Mouse (Mus musculus) liver, embryonic 14.5 days (tissue): ENCODE results near the gene Ift140. TPM values are rescaled to one million over a fixed set of nuclear protein-coding genes. Genes with fewer than 3 reads are reported as not detected.

ENCODE experiments used
- ATAC-seq: fragments of 200-750 bp; cut with Nextera tagmentation; 2 replicates; pipeline ENCODE4 v1.8.0; 2017; ENCODE audit warnings: moderate number of reproducible peaks, mild to moderate bottlenecking, moderate library complexity; ENCODE audit not compliant: insufficient read depth
- DNase-seq, 3 experiments: peaks; one replicate each; pipeline ENCODE4 v3.0.0-alpha.2; 2012 to 2013; ENCODE audit warnings: low read depth in 3 of 3, low spot score in 3 of 3
- H3K27ac ChIP-seq: fragments of 300-500 bp; sonication (generic); 2 replicates; pipeline ENCODE4 v1.5.1; 2014; ENCODE audit warnings: moderate library complexity, mild to moderate bottlenecking, control low read depth, inconsistent platforms
- H3K27me3 ChIP-seq: fragments of 300-500 bp; sonication (generic); 2 replicates; pipeline ENCODE4 v1.6.1; 2014; ENCODE audit warnings: mild to moderate bottlenecking, low read length, moderate library complexity; ENCODE audit not compliant: control insufficient read depth, insufficient read depth
- H3K36me3 ChIP-seq: fragments of 300-500 bp; sonication (generic); replicated peaks from 2 replicates; pipeline ENCODE4 v1.6.1; 2014; ENCODE audit warnings: low read depth; ENCODE audit not compliant: control insufficient read depth, insufficient read depth
- H3K4me1 ChIP-seq, 2 experiments: fragments of 200-500 bp in 1 of 2; fragments of 300-500 bp in 1 of 2; sonication (generic) in 1 of 2; replicated peaks; 2 replicates each; pipeline ENCODE4 v1.6.1; 2012 to 2014; ENCODE audit warnings: antibody characterized with exemption in 1 of 2, inconsistent platforms in 1 of 2, low read length in 1 of 2; ENCODE audit not compliant: control insufficient read depth in 2 of 2, insufficient read depth in 2 of 2
- H3K4me2 ChIP-seq: fragments of 300-500 bp; sonication (generic); 2 replicates; pipeline ENCODE4 v1.6.1; 2014; ENCODE audit warnings: low read depth, mild to moderate bottlenecking, control low read depth, moderate library complexity
- H3K4me3 ChIP-seq, 2 experiments: fragments of 200-500 bp in 1 of 2; fragments of 300-500 bp in 1 of 2; sonication (generic) in 1 of 2; 2 replicates each; pipeline ENCODE4 v1.5.1; 2012 to 2014; ENCODE audit warnings: low read depth in 2 of 2, low read length in 2 of 2, mild to moderate bottlenecking in 2 of 2, control low read depth in 1 of 2, inconsistent platforms in 1 of 2, moderate library complexity in 1 of 2; ENCODE audit not compliant: insufficient read depth in 1 of 2
- H3K9ac ChIP-seq: fragments of 300-500 bp; sonication (generic); replicated peaks from 2 replicates; pipeline ENCODE4 v1.6.1; 2014; ENCODE audit warnings: mild to moderate bottlenecking, control low read depth, moderate library complexity
- H3K9me3 ChIP-seq: fragments of 300-500 bp; sonication (generic); 2 replicates; pipeline ENCODE4 v1.6.1; 2016; ENCODE audit warnings: low read length, mixed read lengths; ENCODE audit not compliant: control insufficient read depth
- CTCF ChIP-seq: IDR thresholded peaks from 2 replicates; pipeline ENCODE4 v1.5.1; 2016; ENCODE audit warnings: antibody characterized with exemption, low read depth, control low read depth
- EP300 ChIP-seq: IDR thresholded peaks from 2 replicates; pipeline ENCODE4 v1.6.1; 2016; ENCODE audit warnings: antibody characterized with exemption, low read depth
- WGBS: fragments of 180-500 bp; shearing (Covaris S2); extraction: QIAGEN DNeasy Blood & Tissue Kit; methylation state at CpG from one replicate; pipeline ENCODE4 v1.1.7; 2014; ENCODE audit not compliant: insufficient replicate concordance; 5-methylcytosine and 5-hydroxymethylcytosine counted together
- polyA plus RNA-seq, 2 experiments: library from polyadenylated mRNA; depleted of rRNA in 1 of 2; stranded (reverse) in 1 of 2; unstranded in 1 of 2; fragments of >200 nt; fragmentation: Nextera tagmentation in 1 of 2; extraction: Ambion mirVana in 1 of 2; gene quantifications; 2 replicates each; pipeline versions ENCODE4 v1.2.1 to v1.2.3; 2012 to 2014

Gene Ift140
- polyA plus RNA-seq, 2 experiments, result 61.2 to 124 TPM

DNA sequence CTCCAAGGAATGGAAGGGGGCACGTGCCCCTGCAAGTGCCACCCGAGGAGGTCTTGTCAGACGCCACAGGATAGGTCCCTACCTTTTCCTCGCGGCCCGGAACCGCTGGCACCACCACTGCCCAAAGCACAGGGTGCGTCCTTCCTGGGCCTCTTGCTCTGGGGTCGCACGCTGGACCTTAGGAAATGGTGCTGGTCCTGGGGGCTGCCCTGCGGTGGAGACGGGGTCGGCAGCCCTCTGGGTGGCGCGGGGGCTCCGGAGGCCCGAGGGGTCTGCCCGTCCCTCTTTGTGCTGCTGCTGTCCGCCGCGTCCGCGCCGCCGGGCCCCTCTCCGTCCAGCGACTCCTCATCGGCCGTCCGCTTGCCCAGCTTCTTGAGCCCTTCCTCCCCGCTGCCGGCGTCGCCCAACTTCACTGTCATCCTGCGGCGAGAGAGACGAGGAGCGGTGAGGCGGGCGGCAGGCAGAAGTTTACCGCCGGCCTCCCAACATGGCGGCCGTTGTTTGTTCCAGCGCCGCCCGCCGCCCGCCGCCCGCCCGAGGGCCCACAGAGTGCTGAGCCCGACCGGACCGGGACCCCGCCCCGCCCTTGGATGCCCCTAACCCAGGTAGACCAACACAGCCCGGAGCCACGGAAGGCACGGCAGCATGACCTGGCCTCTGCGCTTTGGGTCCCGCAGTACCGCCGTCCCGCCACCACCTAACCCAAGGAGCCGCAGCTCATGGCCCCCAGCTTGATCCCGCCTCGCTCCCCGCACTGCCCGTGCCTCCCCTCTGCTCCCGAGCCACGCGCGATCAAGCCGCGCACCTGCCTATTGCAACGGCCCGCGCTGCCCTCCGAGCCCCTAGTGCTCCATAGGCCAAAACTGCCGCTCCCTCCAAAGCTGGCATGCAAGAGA lies 2.0 kb upstream of the Ift140 start:
- H3K27me3 ChIP-seq, result no peaks in the 10 kb centered on the region
- H3K27ac ChIP-seq, result peak overlapping the region; percentile 86
- no peaks in the 10 kb centered on the region for H3K9me3 ChIP-seq
- DNase-seq (peak in 2 of 3 experiments; percentile 17 to 19), ATAC-seq (no peak)
- H3K36me3 ChIP-seq, result peaks cover 34% of the 10 kb centered on the region
- peak overlapping the region; percentile 98 for H3K9ac ChIP-seq
- peak overlapping the region; percentile 94 to 99 for H3K4me3 ChIP-seq
- TF ChIP-seq CTCF (no peak), EP300 (no peak)
- whole genome bisulfite sequencing, result under 1% methylated on average over 72 of the region's 81 CpGs
- peak overlapping the region; percentile 79 for H3K4me2 ChIP-seq
- H3K4me1 ChIP-seq, result peaks cover 4 to 7% of the 10 kb centered on the region in 2 experiments

DNA sequence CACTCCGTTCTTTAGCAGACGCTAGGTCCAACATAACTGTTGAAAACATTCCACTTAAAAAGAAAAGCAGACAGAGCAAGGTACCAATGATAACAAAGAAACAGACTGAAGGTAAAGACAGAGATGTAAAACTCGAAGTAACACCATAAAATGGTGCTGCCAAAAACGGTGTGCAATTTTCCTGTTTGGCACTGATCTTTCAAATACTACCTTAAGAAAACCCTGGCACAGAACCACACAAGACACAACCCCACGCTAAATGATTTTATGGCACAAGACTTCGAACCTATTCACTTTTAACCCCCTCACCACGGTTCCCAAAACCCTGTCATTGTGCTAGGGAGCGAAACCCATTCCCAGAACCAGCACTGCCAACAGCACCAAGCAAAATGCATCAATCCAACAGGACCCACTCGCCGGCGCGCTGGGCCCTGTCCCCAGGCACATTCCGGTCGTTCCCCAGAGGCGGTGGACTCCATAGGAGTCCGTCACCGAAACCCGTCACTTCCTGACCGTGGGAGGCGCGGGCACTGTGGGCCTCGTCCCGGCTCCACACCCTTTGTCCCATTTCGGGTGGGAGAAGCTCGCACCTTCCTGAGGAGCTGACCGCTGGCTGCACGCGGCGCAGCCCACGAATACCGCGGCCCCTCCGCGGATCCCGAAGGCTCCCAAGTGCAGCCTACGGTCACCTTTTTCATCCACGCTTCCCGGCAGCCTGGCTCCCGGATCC lies 879 bp upstream of the Ift140 start:
- no peaks in the 10 kb centered on the region for H3K9me3 ChIP-seq
- peak overlapping the region; percentile 86 for H3K27ac ChIP-seq
- TF ChIP-seq CTCF (no peak), EP300 (no peak)
- no peaks in the 10 kb centered on the region for H3K27me3 ChIP-seq
- WGBS, result under 1% methylated on average over 39 of the region's 39 CpGs
- peak overlapping the region; percentile 94 to 99 for H3K4me3 ChIP-seq
- DNase-seq (peak in 2 of 3 experiments; percentile 24 to 37), ATAC-seq (peak; percentile 3; the same call in 1 of the 2 replicates)
- H3K36me3 ChIP-seq, result peaks cover 29% of the 10 kb centered on the region
- peak overlapping the region; percentile 98 for H3K9ac ChIP-seq
- H3K4me1 ChIP-seq, result peaks cover 4 to 7% of the 10 kb centered on the region in 2 experiments
- H3K4me2 ChIP-seq, result peak overlapping the region; percentile 79

DNA sequence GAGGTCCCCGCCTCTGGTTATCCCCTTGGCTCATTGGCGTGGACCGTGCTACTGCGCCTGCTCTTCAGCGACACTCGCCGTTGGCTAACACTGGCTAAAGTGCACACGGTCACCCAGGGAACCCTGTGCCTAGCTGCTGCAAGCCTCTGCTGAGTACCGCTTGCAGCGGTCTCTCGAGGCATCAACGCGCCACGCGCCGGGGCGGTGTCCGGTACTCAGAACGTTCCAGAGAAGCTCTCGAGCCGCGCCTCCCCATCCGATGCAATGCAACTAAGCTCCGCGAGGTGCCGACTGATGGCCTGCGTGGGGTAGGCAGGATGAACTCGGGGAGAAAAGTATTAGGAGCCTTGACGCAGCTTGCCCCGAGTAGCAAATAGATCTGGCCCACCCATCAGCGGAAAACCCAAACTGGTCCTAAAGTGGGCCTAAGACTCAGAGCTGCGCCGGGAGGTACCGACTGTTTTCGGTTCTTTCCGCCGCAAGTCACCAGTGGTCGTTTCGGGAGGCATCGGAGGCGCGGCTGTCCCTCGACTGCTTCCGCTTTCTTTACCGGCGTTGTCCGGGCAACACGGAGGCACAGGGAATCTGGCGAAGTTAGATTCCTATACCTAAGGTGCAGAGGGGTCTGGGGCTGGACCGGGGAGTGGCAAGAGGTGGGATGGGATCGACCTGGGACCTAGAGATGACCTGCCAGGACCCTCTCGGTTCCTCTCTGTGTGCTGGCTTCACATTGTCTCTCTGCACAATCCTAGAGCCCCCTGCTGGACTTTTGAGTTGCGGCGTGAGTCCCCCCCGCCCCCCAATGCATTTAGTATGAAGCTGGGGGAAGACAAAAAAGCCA lies 627 bp downstream of the Ift140 start:
- ATAC-seq, result peak; percentile 82
- Histone ChIP-seq H3K9me3 (no peaks in the 10 kb centered on the region), H3K36me3 (peaks cover 16% of the 10 kb centered on the region), H3K4me3 (peak overlapping the region; percentile 76 to 99), H3K9ac (peak overlapping the region; percentile 72), H3K4me1 (peaks cover 4 to 7% of the 10 kb centered on the region in 2 experiments), H3K4me2 (peak overlapping the region; percentile 94), H3K27ac (peak overlapping the region; percentile 86), H3K27me3 (no peaks in the 10 kb centered on the region)
- peak; percentile 81 to 86 (median 82) for DNase-seq
- under 1% methylated on average over 55 of the region's 55 CpGs for WGBS
- TF ChIP-seq CTCF (peak; percentile 59), EP300 (no peak)

- no peak overlapping the region for H3K4me2 ChIP-seq
- H3K27me3 ChIP-seq, result no peaks in the 10 kb centered on the region
- H3K9me3 ChIP-seq, result no peaks in the 10 kb centered on the region
- no peak overlapping the region for H3K4me3 ChIP-seq
- TF ChIP-seq CTCF (peak; percentile 79), EP300 (no peak)
- DNase-seq (peak in 1 of 3 experiments; percentile 36), ATAC-seq (no peak)
- H3K9ac ChIP-seq, result no peak overlapping the region
- 62% methylated on average over 4 of the region's 4 CpGs for WGBS
- no peaks in the 10 kb centered on the region for H3K4me1 ChIP-seq
- no peak overlapping the region for H3K27ac ChIP-seq
- H3K36me3 ChIP-seq, result no peaks in the 10 kb centered on the region
Observed at GRCm38 (mm10) chr17:25036183-25036582, 20.3 kb downstream of the Ift140 start.
